Mouse (Mus musculus) forebrain, embryonic 11.5 days (tissue): Measurements from ENCODE around the gene Pm20d1. TPM values are rescaled to one million over a fixed set of nuclear protein-coding genes. Genes with fewer than 3 reads are reported as not detected.

Experiments
- ATAC-seq: fragments of 200-750 bp; cut with Nextera tagmentation; replicated peaks from 2 replicates; pipeline ENCODE4 v1.8.0; 2017; ENCODE audit warnings: moderate TSS enrichment; ENCODE audit not compliant: low FRiP score
- DNase-seq: peaks from one replicate; pipeline ENCODE4 v3.0.0-alpha.2; 2017; ENCODE audit warnings: low spot score
- H3K27ac ChIP-seq: fragments of 300-500 bp; sonication (generic); 2 replicates; pipeline ENCODE4 v1.5.1; 2014; ENCODE audit warnings: low read depth, low read length
- H3K27me3 ChIP-seq: fragments of 300-500 bp; sonication (generic); 2 replicates; pipeline ENCODE4 v1.6.1; 2014; ENCODE audit warnings: mild to moderate bottlenecking, low read length, mixed read lengths; ENCODE audit not compliant: control insufficient read depth, insufficient read depth
- H3K36me3 ChIP-seq: fragments of 300-500 bp; sonication (generic); 2 replicates; pipeline ENCODE4 v1.6.1; 2014; ENCODE audit warnings: mild to moderate bottlenecking, low read length, moderate library complexity, mixed read lengths; ENCODE audit not compliant: control insufficient read depth, insufficient read depth
- H3K4me1 ChIP-seq: fragments of 300-500 bp; sonication (generic); replicated peaks from 2 replicates; pipeline ENCODE4 v1.6.1; 2014; ENCODE audit warnings: low read length, mixed read lengths; ENCODE audit not compliant: control insufficient read depth, insufficient read depth
- H3K4me2 ChIP-seq: fragments of 300-500 bp; sonication (generic); 2 replicates; pipeline ENCODE4 v1.6.1; 2014; ENCODE audit warnings: low read depth, mild to moderate bottlenecking, low read length, moderate library complexity, mixed read lengths; ENCODE audit not compliant: severe bottlenecking
- H3K4me3 ChIP-seq: fragments of 300-500 bp; sonication (generic); 2 replicates; pipeline ENCODE4 v1.5.1; 2014; ENCODE audit warnings: low read depth, low read length
- H3K9ac ChIP-seq: fragments of 300-500 bp; sonication (generic); 2 replicates; pipeline ENCODE4 v1.6.1; 2014; ENCODE audit warnings: low read length
- H3K9me3 ChIP-seq: fragments of 300-500 bp; sonication (generic); 2 replicates; pipeline ENCODE4 v1.6.1; 2016; ENCODE audit warnings: low read length, mixed read lengths; ENCODE audit not compliant: control insufficient read depth
- WGBS: fragments of 180-500 bp; shearing (Covaris S2); extraction: QIAGEN DNeasy Blood & Tissue Kit; methylation state at CpG from one replicate; pipeline ENCODE4 v1.1.7; 2014; 5-methylcytosine and 5-hydroxymethylcytosine counted together
- polyA plus RNA-seq: library from polyadenylated mRNA; unstranded; fragments of >200 nt; fragmentation: Nextera tagmentation; extraction: Ambion mirVana; gene quantifications from 2 replicates; pipeline ENCODE4 v1.2.1, GENCODE M21; 2014

Gene Pm20d1
- polyA plus RNA-seq, 1 experiment from 2014 or later, result 0.86 TPM

GRCm38 (mm10) chr1:131769296-131769695 is 27.9 kb upstream of the Pm20d1 start:
- WGBS, result 69% methylated on average over 3 of the region's 3 CpGs

GRCm38 (mm10) chr1:131770656-131771055 is 26.5 kb upstream of the Pm20d1 start:
- Histone ChIP-seq H3K36me3 (no peaks in the 10 kb centered on the region), H3K27ac (no peak overlapping the region), H3K4me3 (no peak overlapping the region), H3K27me3 (no peaks in the 10 kb centered on the region), H3K4me2 (no peak overlapping the region), H3K9me3 (no peaks in the 10 kb centered on the region), H3K4me1 (no peaks in the 10 kb centered on the region), H3K9ac (no peak overlapping the region)
- 0 out of 2 replicates have a peak, but pooled peaks have one; percentile 39 for ATAC-seq
- 69% methylated on average over 4 of the region's 4 CpGs for WGBS
- DNase-seq, result no peak

More at GRCm38 (mm10) chr1:131769296-131769695, 27.9 kb upstream of the Pm20d1 start:
- H3K27ac ChIP-seq, result no peak overlapping the region
- H3K4me3 ChIP-seq, result no peak overlapping the region
- no peak overlapping the region for H3K4me2 ChIP-seq
- DNase-seq (no peak), ATAC-seq (no peak)
- no peaks in the 10 kb centered on the region for H3K9me3 ChIP-seq
- H3K27me3 ChIP-seq, result no peaks in the 10 kb centered on the region
- no peak overlapping the region for H3K9ac ChIP-seq
- no peaks in the 10 kb centered on the region for H3K36me3 ChIP-seq
- no peaks in the 10 kb centered on the region for H3K4me1 ChIP-seq

- ATAC-seq (no peak), DNase-seq (no peak)
- Histone ChIP-seq H3K9ac (no peak overlapping the region), H3K36me3 (no peaks in the 10 kb centered on the region), H3K9me3 (no peaks in the 10 kb centered on the region), H3K27ac (no peak overlapping the region), H3K4me1 (no peaks in the 10 kb centered on the region), H3K4me3 (no peak overlapping the region), H3K4me2 (no peak overlapping the region), H3K27me3 (no peaks in the 10 kb centered on the region)
Observed at GRCm38 (mm10) chr1:131771440-131771839, 25.7 kb upstream of the Pm20d1 start.

GRCm38 (mm10) chr1:131794591-131794990 is 2.6 kb upstream of the Pm20d1 start:
- ATAC-seq (no peak), DNase-seq (no peak)
- H3K9ac ChIP-seq, result no peak overlapping the region
- no peak overlapping the region for H3K4me2 ChIP-seq
- H3K27me3 ChIP-seq, result no peaks in the 10 kb centered on the region
- no peaks in the 10 kb centered on the region for H3K9me3 ChIP-seq
- H3K27ac ChIP-seq, result no peak overlapping the region
- H3K36me3 ChIP-seq, result no peaks in the 10 kb centered on the region
- H3K4me1 ChIP-seq, result 0 out of 2 replicates have a peak, but pooled peaks cover 2% of the 10 kb centered on the region
- H3K4me3 ChIP-seq, result no peak overlapping the region
- 30% methylated on average over 3 of the region's 3 CpGs for WGBS

GRCm38 (mm10) chr1:131795171-131795570 is 2.0 kb upstream of the Pm20d1 start:
- H3K27ac ChIP-seq, result no peak overlapping the region
- ATAC-seq (no peak), DNase-seq (no peak)
- no peaks in the 10 kb centered on the region for H3K36me3 ChIP-seq
- H3K9ac ChIP-seq, result no peak overlapping the region
- H3K27me3 ChIP-seq, result no peaks in the 10 kb centered on the region
- H3K4me3 ChIP-seq, result no peak overlapping the region
- H3K4me1 ChIP-seq, result 0 out of 2 replicates have a peak, but pooled peaks cover 2% of the 10 kb centered on the region
- WGBS, result 91% methylated on average over 3 of the region's 3 CpGs
- H3K4me2 ChIP-seq, result no peak overlapping the region
- no peaks in the 10 kb centered on the region for H3K9me3 ChIP-seq

GRCm38 (mm10) chr1:131800001-131800400 is 2.8 kb downstream of the Pm20d1 start:
- Histone ChIP-seq H3K4me3 (no peak overlapping the region), H3K27me3 (no peaks in the 10 kb centered on the region), H3K9me3 (no peaks in the 10 kb centered on the region), H3K4me2 (no peak overlapping the region), H3K27ac (no peak overlapping the region), H3K9ac (no peak overlapping the region), H3K36me3 (no peaks in the 10 kb centered on the region), H3K4me1 (0 out of 2 replicates have a peak, but pooled peaks cover 2% of the 10 kb centered on the region)
- ATAC-seq (no peak), DNase-seq (no peak)
- WGBS, result 58% methylated on average over 1 of the region's 1 CpGs

GRCm38 (mm10) chr1:131801071-131801470 is 3.9 kb downstream of the Pm20d1 start:
- no peaks in the 10 kb centered on the region for H3K9me3 ChIP-seq
- H3K36me3 ChIP-seq, result no peaks in the 10 kb centered on the region
- H3K4me1 ChIP-seq, result 0 out of 2 replicates have a peak, but pooled peaks cover 2% of the 10 kb centered on the region
- H3K27ac ChIP-seq, result no peak overlapping the region
- H3K9ac ChIP-seq, result no peak overlapping the region
- no peak overlapping the region for H3K4me2 ChIP-seq
- DNase-seq (no peak), ATAC-seq (no peak)
- no peaks in the 10 kb centered on the region for H3K27me3 ChIP-seq
- 96% methylated on average over 8 of the region's 8 CpGs for WGBS
- H3K4me3 ChIP-seq, result no peak overlapping the region

- H3K27ac ChIP-seq, result no peak overlapping the region
- no peaks in the 10 kb centered on the region for H3K4me1 ChIP-seq
- H3K36me3 ChIP-seq, result no peaks in the 10 kb centered on the region
- DNase-seq (no peak), ATAC-seq (no peak)
- WGBS, result 89% methylated on average over 5 of the region's 5 CpGs
- no peak overlapping the region for H3K4me3 ChIP-seq
- H3K27me3 ChIP-seq, result no peaks in the 10 kb centered on the region
- H3K9ac ChIP-seq, result no peak overlapping the region
- no peaks in the 10 kb centered on the region for H3K9me3 ChIP-seq
- H3K4me2 ChIP-seq, result no peak overlapping the region
Observed at GRCm38 (mm10) chr1:131802652-131803051, 5.5 kb downstream of the Pm20d1 start.

- Histone ChIP-seq H3K27ac (no peak overlapping the region), H3K9me3 (no peaks in the 10 kb centered on the region), H3K9ac (no peak overlapping the region), H3K36me3 (no peaks in the 10 kb centered on the region), H3K4me3 (no peak overlapping the region), H3K4me2 (no peak overlapping the region), H3K27me3 (no peaks in the 10 kb centered on the region), H3K4me1 (no peaks in the 10 kb centered on the region)
- no peak for ATAC-seq
- no peak for DNase-seq
- WGBS, result 94% methylated on average over 3 of the region's 3 CpGs
Observed at GRCm38 (mm10) chr1:131804166-131804565, 7.0 kb downstream of the Pm20d1 start.
